Mouse (Mus musculus): Measurements from ENCODE around the gene Ccdc8. TPM values are rescaled to one million over a fixed set of nuclear protein-coding genes. Genes with fewer than 3 reads are reported as not detected.
A peak's percentile ranks its signal among the peaks of the same experiment; 100 is the strongest.

The Ccdc8 gene
- polyA plus RNA-seq, 1 experiment from 2014 or later = 4.5 TPM

DNA sequence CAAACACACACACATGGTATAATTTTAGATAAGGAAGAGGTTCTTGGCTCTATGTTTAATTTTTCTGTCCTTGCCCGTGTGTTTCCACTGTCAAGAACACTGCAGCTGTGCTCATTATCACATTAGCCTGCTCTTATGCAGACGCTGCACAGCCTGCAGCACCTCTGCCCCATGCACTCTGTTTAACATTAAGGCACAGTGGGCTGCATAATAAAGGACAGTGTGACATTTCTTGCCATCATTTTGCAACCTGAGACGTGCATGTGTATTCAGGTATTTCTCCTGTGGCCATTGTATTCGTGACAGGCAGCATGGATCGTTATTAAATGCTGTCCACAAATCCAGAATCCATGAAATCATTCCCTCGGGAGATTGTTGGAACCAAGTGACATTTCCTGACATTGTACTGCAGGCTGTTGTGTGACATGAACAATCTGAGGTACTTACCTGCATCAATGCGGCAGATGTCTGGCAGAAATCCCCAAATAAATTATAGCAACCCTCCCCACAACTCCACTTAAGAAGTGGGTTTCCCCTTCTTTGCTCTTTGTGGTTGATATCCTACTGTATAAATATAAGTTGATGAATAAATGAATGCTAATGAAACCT lies 4.9 kb upstream of the Ccdc8 start:
- DNase-seq = peak; percentile 71

GRCm38 (mm10) chr7:16988405-16988804 lies 4.1 kb upstream of the Ccdc8 start:
- no peaks in the 10 kb centered on the region for H3K9me3 ChIP-seq (ENCODE audit: control insufficient read depth, low read length)
- whole genome bisulfite sequencing = 44% methylated on average over 3 of the region's 3 CpGs
- ATAC-seq (ENCODE audit: low FRiP score, low TSS enrichment) (no peak), DNase-seq (peak; percentile 65)
- H3K4me3 ChIP-seq (replicated peaks; ENCODE audit: low read depth, low read length) = no peak overlapping the region
- no peak overlapping the region for H3K9ac ChIP-seq (replicated peaks; ENCODE audit: low read length)
- peaks cover 32% of the 10 kb centered on the region for H3K4me1 ChIP-seq (ENCODE audit: control insufficient read depth, insufficient read depth, low read length)
- no peaks in the 10 kb centered on the region for H3K36me3 ChIP-seq (ENCODE audit: control insufficient read depth, insufficient read depth, low read length)
- H3K27me3 ChIP-seq (ENCODE audit: control insufficient read depth, insufficient read depth, low read length) = no peaks in the 10 kb centered on the region
- H3K4me2 ChIP-seq (ENCODE audit: low read length) = peak overlapping the region; percentile 33; the same call in 1 of the 2 replicates
- peak overlapping the region; percentile 89 for H3K27ac ChIP-seq (replicated peaks; ENCODE audit: low read depth, low read length)

More for the DNA sequence above, 4.9 kb upstream of the Ccdc8 start:
- H3K36me3 ChIP-seq (ENCODE audit: control insufficient read depth, insufficient read depth, low read length) = no peaks in the 10 kb centered on the region
- H3K4me3 ChIP-seq (replicated peaks; ENCODE audit: low read depth, low read length) = no peak overlapping the region
- no peaks in the 10 kb centered on the region for H3K9me3 ChIP-seq (ENCODE audit: control insufficient read depth, low read length)
- peak overlapping the region; percentile 33 for H3K4me2 ChIP-seq (ENCODE audit: low read length)
- H3K27ac ChIP-seq (replicated peaks; ENCODE audit: low read depth, low read length) = peak overlapping the region; percentile 89
- H3K27me3 ChIP-seq (ENCODE audit: control insufficient read depth, insufficient read depth, low read length) = no peaks in the 10 kb centered on the region
- WGBS = 26% methylated on average over 7 of the region's 7 CpGs
- peaks cover 38% of the 10 kb centered on the region for H3K4me1 ChIP-seq (ENCODE audit: control insufficient read depth, insufficient read depth, low read length)
- peak; percentile 51; the same call in 1 of the 2 replicates for ATAC-seq (ENCODE audit: low FRiP score, low TSS enrichment)
- H3K9ac ChIP-seq (replicated peaks; ENCODE audit: low read length) = peak overlapping the region; percentile 34; the same call in 1 of the 2 replicates

DNA sequence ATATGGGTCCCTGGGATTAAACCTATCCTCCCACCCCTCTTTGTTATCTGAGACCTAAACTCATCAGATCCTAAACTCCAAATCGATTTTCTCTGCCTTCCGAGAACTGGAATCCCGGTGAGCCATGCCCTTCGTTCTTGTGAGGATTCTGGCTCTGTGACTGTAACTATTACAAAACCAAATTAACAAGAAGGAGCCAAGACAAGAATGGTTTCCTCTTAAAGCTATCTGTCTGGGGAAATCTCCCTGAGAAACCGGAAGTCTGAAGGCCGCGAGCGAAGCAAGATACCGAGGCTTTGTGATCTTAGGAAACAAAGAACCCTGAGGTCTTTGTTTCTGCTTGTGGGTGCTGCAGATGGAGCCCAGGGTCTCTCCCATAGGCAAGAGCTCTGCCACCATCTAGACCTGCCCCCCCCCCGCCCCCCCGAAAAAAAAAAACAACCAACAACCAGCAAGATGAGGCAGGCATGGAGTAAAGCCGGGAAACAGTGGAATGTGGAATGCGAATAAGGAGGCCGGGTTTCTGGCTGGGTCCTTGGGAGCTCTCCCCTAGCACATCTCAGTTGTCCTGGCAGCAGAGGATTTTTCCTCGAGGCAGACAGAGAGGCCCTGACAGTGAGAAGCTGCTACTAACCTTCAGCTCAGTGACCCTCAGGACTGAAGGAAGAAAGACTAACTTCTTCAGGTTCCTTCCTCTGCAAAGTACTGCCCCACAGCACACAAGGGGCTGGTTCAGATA lies 2.3 kb upstream of the Ccdc8 start:
- Histone ChIP-seq H3K9ac (replicated peaks; ENCODE audit: low read length) (no peak overlapping the region; the same call in 1 of the 2 replicates), H3K4me1 (ENCODE audit: control insufficient read depth, insufficient read depth, low read length) (peaks cover 37% of the 10 kb centered on the region), H3K27me3 (ENCODE audit: control insufficient read depth, insufficient read depth, low read length) (no peaks in the 10 kb centered on the region), H3K27ac (replicated peaks; ENCODE audit: low read depth, low read length) (peak overlapping the region; percentile 58), H3K4me3 (replicated peaks; ENCODE audit: low read depth, low read length) (no peak overlapping the region), H3K36me3 (ENCODE audit: control insufficient read depth, insufficient read depth, low read length) (no peaks in the 10 kb centered on the region), H3K4me2 (ENCODE audit: low read length) (peak overlapping the region; percentile 22; the same call in 1 of the 2 replicates), H3K9me3 (ENCODE audit: control insufficient read depth, low read length) (no peaks in the 10 kb centered on the region)
- WGBS = 21% methylated on average over 15 of the region's 15 CpGs
- peak; percentile 53 for DNase-seq
- ATAC-seq (ENCODE audit: low FRiP score, low TSS enrichment) = no peak

DNA sequence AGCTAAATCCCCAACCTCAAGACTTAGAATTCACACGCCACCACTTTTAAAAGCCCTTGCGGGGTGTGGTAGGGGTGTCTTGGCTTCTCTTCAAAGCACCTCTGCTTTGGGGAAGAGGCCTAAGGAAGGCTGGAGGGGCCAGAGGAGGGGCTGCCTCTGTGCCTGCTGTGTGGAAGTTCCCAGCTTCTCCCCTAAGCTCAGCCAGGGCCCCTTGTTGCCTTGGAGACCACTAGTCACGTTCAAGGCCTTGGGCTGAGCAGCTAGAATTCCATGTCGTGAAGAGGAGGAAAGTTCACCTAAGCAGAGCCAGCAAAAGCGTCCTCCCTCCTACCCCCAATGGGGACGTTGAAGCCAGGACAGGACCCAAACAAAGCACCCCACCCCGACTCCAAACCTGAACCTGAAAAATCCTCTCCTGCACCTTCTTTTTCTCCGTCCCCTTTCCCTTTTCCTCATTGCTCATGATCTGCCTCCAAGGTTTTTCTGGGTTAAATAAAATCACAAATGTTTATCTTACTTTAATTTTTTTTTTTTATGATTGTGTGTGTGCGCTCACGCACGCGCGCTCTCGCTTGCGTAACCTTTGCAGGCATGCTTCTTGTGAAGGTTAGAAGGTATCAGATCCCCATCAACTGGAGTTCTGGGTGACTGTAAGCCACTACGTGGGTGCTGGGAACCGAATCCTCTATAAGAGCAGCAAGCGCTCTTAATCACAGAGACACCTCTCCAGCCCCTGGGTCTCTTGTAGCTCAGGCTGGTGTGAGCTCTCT lies 642 bp upstream of the Ccdc8 start:
- H3K9me3 ChIP-seq (ENCODE audit: control insufficient read depth, low read length) = no peaks in the 10 kb centered on the region
- WGBS = 51% methylated on average over 18 of the region's 18 CpGs
- peaks cover 37% of the 10 kb centered on the region for H3K4me1 ChIP-seq (ENCODE audit: control insufficient read depth, insufficient read depth, low read length)
- H3K36me3 ChIP-seq (ENCODE audit: control insufficient read depth, insufficient read depth, low read length) = no peaks in the 10 kb centered on the region
- H3K27me3 ChIP-seq (ENCODE audit: control insufficient read depth, insufficient read depth, low read length) = no peaks in the 10 kb centered on the region
- ATAC-seq (ENCODE audit: low FRiP score, low TSS enrichment) (peak; percentile 37; the same call in 1 of the 2 replicates), DNase-seq (peak; percentile 82)
- peak overlapping the region; percentile 30 for H3K4me2 ChIP-seq (ENCODE audit: low read length)
- H3K27ac ChIP-seq (replicated peaks; ENCODE audit: low read depth, low read length) = peak overlapping the region; percentile 67
- H3K4me3 ChIP-seq (replicated peaks; ENCODE audit: low read depth, low read length) = no peak overlapping the region
- H3K9ac ChIP-seq (replicated peaks; ENCODE audit: low read length) = no peak overlapping the region

GRCm38 (mm10) chr7:16993651-16994399 lies 1.3 kb downstream of the Ccdc8 start:
- Histone ChIP-seq H3K27me3 (ENCODE audit: control insufficient read depth, insufficient read depth, low read length) (no peaks in the 10 kb centered on the region), H3K4me1 (ENCODE audit: control insufficient read depth, insufficient read depth, low read length) (peaks cover 27% of the 10 kb centered on the region), H3K4me3 (replicated peaks; ENCODE audit: low read depth, low read length) (peak overlapping the region; percentile 33), H3K4me2 (ENCODE audit: low read length) (peak overlapping the region; percentile 49), H3K36me3 (ENCODE audit: control insufficient read depth, insufficient read depth, low read length) (no peaks in the 10 kb centered on the region), H3K27ac (replicated peaks; ENCODE audit: low read depth, low read length) (0 out of 2 replicates have a peak overlapping the region, but pooled peaks have one; percentile 41), H3K9me3 (ENCODE audit: control insufficient read depth, low read length) (no peaks in the 10 kb centered on the region), H3K9ac (replicated peaks; ENCODE audit: low read length) (peak overlapping the region; percentile 45)
- peak; percentile 54 for DNase-seq
- 3% methylated on average over 27 of the region's 27 CpGs for WGBS
- peak; percentile 56 for ATAC-seq (ENCODE audit: low FRiP score, low TSS enrichment)

- Histone ChIP-seq H3K4me3 (replicated peaks; ENCODE audit: low read depth, low read length) (peak overlapping the region; percentile 33), H3K4me1 (ENCODE audit: control insufficient read depth, insufficient read depth, low read length) (peaks cover 27% of the 10 kb centered on the region), H3K27ac (replicated peaks; ENCODE audit: low read depth, low read length) (0 out of 2 replicates have a peak overlapping the region, but pooled peaks have one; percentile 9), H3K36me3 (ENCODE audit: control insufficient read depth, insufficient read depth, low read length) (no peaks in the 10 kb centered on the region), H3K27me3 (ENCODE audit: control insufficient read depth, insufficient read depth, low read length) (no peaks in the 10 kb centered on the region), H3K9me3 (ENCODE audit: control insufficient read depth, low read length) (no peaks in the 10 kb centered on the region), H3K4me2 (ENCODE audit: low read length) (peak overlapping the region; percentile 49), H3K9ac (replicated peaks; ENCODE audit: low read length) (peak overlapping the region; percentile 45)
- WGBS = 11% methylated on average over 20 of the region's 20 CpGs
- DNase-seq (no peak), ATAC-seq (ENCODE audit: low FRiP score, low TSS enrichment) (no peak)
Observed at GRCm38 (mm10) chr7:16994400-16994799, 1.9 kb downstream of the Ccdc8 start.

- ATAC-seq (ENCODE audit: low FRiP score, low TSS enrichment) (no peak), DNase-seq (no peak)
- Histone ChIP-seq H3K27me3 (ENCODE audit: control insufficient read depth, insufficient read depth, low read length) (no peaks in the 10 kb centered on the region), H3K36me3 (ENCODE audit: control insufficient read depth, insufficient read depth, low read length) (no peaks in the 10 kb centered on the region), H3K4me3 (replicated peaks; ENCODE audit: low read depth, low read length) (0 out of 2 replicates have a peak overlapping the region, but pooled peaks have one; percentile 33), H3K9ac (replicated peaks; ENCODE audit: low read length) (no peak overlapping the region), H3K9me3 (ENCODE audit: control insufficient read depth, low read length) (no peaks in the 10 kb centered on the region), H3K4me1 (ENCODE audit: control insufficient read depth, insufficient read depth, low read length) (peaks cover 27% of the 10 kb centered on the region), H3K27ac (replicated peaks; ENCODE audit: low read depth, low read length) (no peak overlapping the region), H3K4me2 (ENCODE audit: low read length) (peak overlapping the region; percentile 49)
- 84% methylated on average over 4 of the region's 4 CpGs for WGBS
Observed at GRCm38 (mm10) chr7:16995345-16995744, 2.8 kb downstream of the Ccdc8 start.

DNA sequence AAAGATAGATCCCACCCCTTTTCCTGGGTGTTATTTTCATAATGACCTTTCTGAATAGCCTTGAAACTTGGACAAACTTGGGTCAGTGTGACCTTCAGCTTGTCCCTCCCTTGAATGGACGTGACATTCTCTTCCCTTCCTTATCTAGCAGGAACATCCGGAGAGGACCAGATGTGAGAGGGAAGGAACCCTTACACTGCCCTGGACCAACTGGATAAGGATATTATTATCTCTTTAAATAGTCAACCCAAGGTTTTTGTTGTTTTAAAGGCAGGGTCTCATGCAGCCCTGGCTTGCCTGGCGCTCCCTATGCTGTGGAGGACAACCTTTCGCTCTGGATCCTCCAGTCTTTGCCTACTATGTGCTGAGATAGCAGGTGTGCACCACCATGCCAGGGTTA lies 6.7 kb downstream of the Ccdc8 start:
- H3K4me2 ChIP-seq (ENCODE audit: low read length) = no peak overlapping the region
- no peak overlapping the region for H3K9ac ChIP-seq (replicated peaks; ENCODE audit: low read length)
- peaks cover 6% of the 10 kb centered on the region; the same call in 1 of the 2 replicates for H3K4me1 ChIP-seq (ENCODE audit: control insufficient read depth, insufficient read depth, low read length)
- 73% methylated on average over 4 of the region's 4 CpGs for WGBS
- DNase-seq (no peak), ATAC-seq (ENCODE audit: low FRiP score, low TSS enrichment) (0 out of 2 replicates have a peak, but pooled peaks have one; percentile 4)
- H3K36me3 ChIP-seq (ENCODE audit: control insufficient read depth, insufficient read depth, low read length) = peaks cover 11% of the 10 kb centered on the region
- H3K9me3 ChIP-seq (ENCODE audit: control insufficient read depth, low read length) = no peaks in the 10 kb centered on the region
- H3K27ac ChIP-seq (replicated peaks; ENCODE audit: low read depth, low read length) = no peak overlapping the region
- no peak overlapping the region for H3K4me3 ChIP-seq (replicated peaks; ENCODE audit: low read depth, low read length)
- H3K27me3 ChIP-seq (ENCODE audit: control insufficient read depth, insufficient read depth, low read length) = no peaks in the 10 kb centered on the region
